Mouse (Mus musculus) C2C12 (cell line): ENCODE results near the gene Fcf1. TPM values are rescaled to one million over a fixed set of nuclear protein-coding genes. Genes with fewer than 3 reads are reported as not detected.

ENCODE experiments used
- H3K27me3 ChIP-seq: one replicate; pipeline ENCODE4 v1.6.1; 2011; ENCODE audit not compliant: control insufficient read depth, insufficient read depth, insufficient read length
- H3K36me3 ChIP-seq: one replicate; pipeline ENCODE4 v1.6.1; 2011; ENCODE audit not compliant: control insufficient read depth, insufficient read depth
- H3K4me3 ChIP-seq: one replicate; pipeline ENCODE4 v1.5.1; 2011; ENCODE audit warnings: mild to moderate bottlenecking, control low read depth; ENCODE audit not compliant: poor library complexity, insufficient read depth, severe bottlenecking
- H3K79me2 ChIP-seq: one replicate; pipeline ENCODE4 v1.6.1; 2011; ENCODE audit not compliant: control insufficient read depth, insufficient read depth
- H3K79me3 ChIP-seq: one replicate; pipeline ENCODE4 v1.6.1; 2011; ENCODE audit warnings: low read depth, control low read depth
- H3ac ChIP-seq: one replicate; pipeline ENCODE3; 2011; ENCODE audit warnings: low read depth; ENCODE audit not compliant: control insufficient read depth, insufficient read length
- CEBPB ChIP-seq: IDR thresholded peaks from one replicate; pipeline ENCODE4 v1.6.1; 2011; ENCODE audit warnings: low read depth, mild to moderate bottlenecking, control low read depth, moderate library complexity
- CTCF ChIP-seq: IDR thresholded peaks from one replicate; pipeline ENCODE4 v1.5.1; 2011; ENCODE audit not compliant: control insufficient read depth, insufficient read depth, insufficient read length
- FOSL1 ChIP-seq: IDR thresholded peaks from one replicate; pipeline ENCODE4 v1.8.0; 2011; ENCODE audit warnings: mild to moderate bottlenecking, low read length; ENCODE audit not compliant: poor library complexity, insufficient read depth, severe bottlenecking
- MAX ChIP-seq: IDR thresholded peaks from one replicate; pipeline ENCODE4 v1.6.1; 2011; ENCODE audit warnings: mild to moderate bottlenecking, control low read depth
- MYOD1 ChIP-seq: IDR thresholded peaks from one replicate; pipeline ENCODE4 v1.6.1; 2011; ENCODE audit warnings: low read depth; ENCODE audit not compliant: control insufficient read depth, insufficient read length
- MYOG ChIP-seq: IDR thresholded peaks from one replicate; pipeline ENCODE4 v1.6.1; 2011; ENCODE audit not compliant: control insufficient read depth, insufficient read length; ENCODE audit errors: extremely low read depth
- USF1 ChIP-seq: IDR thresholded peaks from one replicate; pipeline ENCODE4 v1.6.1; 2011; ENCODE audit warnings: low read depth, mild to moderate bottlenecking, control low read depth, moderate library complexity
- long read RNA-seq, 2 experiments: library from polyadenylated mRNA; unstranded; transcript quantifications; one replicate each; pipeline ENCODE4 v2.0.0; 2019 to 2020
- polyA plus RNA-seq: library from polyadenylated mRNA; unstranded; fragments of >200 nt; fragmentation: generic; extraction: Trizol; gene quantifications from one replicate; pipeline ENCODE4 v1.2.1, GENCODE M21; 2012; ENCODE audit warnings: missing spikeins

Gene Fcf1
- polyA plus RNA-seq: 115 TPM
- long read RNA-seq, experiment 1, transcript Fcf1-201 (8 exons, 749 nt): major isoform, 76 of 106 reads
- long read RNA-seq, experiment 1, partial matches to known transcripts: 22 of 106 reads
- long read RNA-seq, experiment 1, other reads (novel, unspliced or antisense): 7 of 106 reads
- long read RNA-seq, experiment 2, transcript Fcf1-201 (8 exons, 749 nt): major isoform, 17 of 22 reads
- long read RNA-seq, experiment 2, partial matches to known transcripts: 3 of 22 reads
- long read RNA-seq, experiment 2, other reads (novel, unspliced or antisense): 2 of 22 reads

- H3K79me2 ChIP-seq: peaks cover 78% of the 10 kb centered on the region
- TF ChIP-seq CEBPB (no peak), MAX (peak; percentile 73), CTCF (no peak), MYOG (no peak), USF1 (no peak)
- H3ac ChIP-seq: peak within 1 kb of the TSS; percentile 97
- peaks cover 35% of the 10 kb centered on the region for H3K79me3 ChIP-seq
- peaks cover 31% of the 10 kb centered on the region for H3K36me3 ChIP-seq
- H3K4me3 ChIP-seq: peak within 1 kb of the TSS; percentile 98
- no peaks in the 10 kb centered on the region for H3K27me3 ChIP-seq
These were observed at the start of gene Fcf1, which contains the start of gene Arel1 for GRCm38 (mm10) chr12:84970428-84971096. Gene Fcf1, plus strand, starts transcription at chr12:84970897. Gene Arel1, minus strand, starts transcription at chr12:84970900.

- TF ChIP-seq MYOD1 (no peak), MYOG (no peak), FOSL1 (no peak), MAX (no peak), CEBPB (no peak), CTCF (no peak), USF1 (no peak)
- Histone ChIP-seq H3K79me3 (no peaks in the 10 kb centered on the region), H3K79me2 (no peaks in the 10 kb centered on the region), H3ac (no peak overlapping the region), H3K36me3 (peaks cover 62% of the 10 kb centered on the region), H3K27me3 (no peaks in the 10 kb centered on the region), H3K4me3 (no peak overlapping the region)
These were observed 48.7 kb upstream of the Fcf1 start for GRCm38 (mm10) chr12:84921881-84922419.

DNA sequence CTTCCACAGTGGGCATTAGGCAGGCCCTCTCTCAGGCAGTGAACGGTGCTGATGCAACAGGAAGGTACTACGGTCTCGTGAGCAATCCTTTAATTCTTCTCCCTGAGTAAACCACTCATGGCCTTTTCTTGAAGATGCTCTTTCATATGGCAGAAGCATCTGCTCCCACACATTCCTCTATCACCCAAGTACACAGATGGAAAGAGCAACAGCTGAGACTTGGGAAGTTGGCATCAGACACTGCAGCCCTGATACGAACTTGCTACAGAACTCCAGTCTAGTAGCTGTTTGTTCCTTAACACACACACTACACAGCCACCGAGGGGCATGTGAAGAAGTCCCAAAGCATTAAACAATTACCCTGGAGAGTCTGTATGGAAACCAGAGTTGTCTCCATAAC lies 46.4 kb upstream of the Fcf1 start:
- no peak overlapping the region for H3K4me3 ChIP-seq
- H3K36me3 ChIP-seq: peaks cover 61% of the 10 kb centered on the region
- TF ChIP-seq CTCF: no peak
- no peak for TF ChIP-seq CEBPB
- no peak for TF ChIP-seq USF1
- no peak for TF ChIP-seq MAX
- TF ChIP-seq MYOD1: no peak
- no peak for TF ChIP-seq MYOG
- TF ChIP-seq FOSL1: no peak
- H3K79me3 ChIP-seq: no peaks in the 10 kb centered on the region
- H3ac ChIP-seq: no peak overlapping the region
- H3K79me2 ChIP-seq: no peaks in the 10 kb centered on the region
- H3K27me3 ChIP-seq: no peaks in the 10 kb centered on the region

DNA sequence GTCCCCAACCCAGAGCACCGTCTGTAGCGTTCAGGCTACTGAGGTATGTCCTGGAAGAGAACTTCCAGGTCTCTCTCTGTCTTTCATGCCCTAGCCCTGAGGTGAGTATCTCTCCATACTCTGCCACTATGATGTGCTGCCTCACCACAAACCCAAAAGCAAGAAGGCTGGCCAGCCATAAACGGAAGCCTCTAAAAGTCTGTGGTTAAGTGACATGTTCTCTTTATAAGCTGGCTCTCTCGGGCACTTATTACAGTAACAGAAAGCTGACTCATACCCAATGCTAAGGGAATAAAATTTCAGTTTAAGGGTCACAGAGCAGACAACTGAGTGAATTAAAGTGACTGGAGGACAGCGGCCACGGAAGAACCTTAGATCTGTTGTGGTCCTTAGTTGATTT lies 44.2 kb upstream of the Fcf1 start:
- no peaks in the 10 kb centered on the region for H3K27me3 ChIP-seq
- H3K79me2 ChIP-seq: no peaks in the 10 kb centered on the region
- no peak overlapping the region for H3ac ChIP-seq
- H3K4me3 ChIP-seq: no peak overlapping the region
- no peaks in the 10 kb centered on the region for H3K79me3 ChIP-seq
- TF ChIP-seq FOSL1 (peak; percentile 59), MYOD1 (peak; percentile 3), CEBPB (peak; percentile 3), MAX (no peak)
- H3K36me3 ChIP-seq: peaks cover 60% of the 10 kb centered on the region

DNA sequence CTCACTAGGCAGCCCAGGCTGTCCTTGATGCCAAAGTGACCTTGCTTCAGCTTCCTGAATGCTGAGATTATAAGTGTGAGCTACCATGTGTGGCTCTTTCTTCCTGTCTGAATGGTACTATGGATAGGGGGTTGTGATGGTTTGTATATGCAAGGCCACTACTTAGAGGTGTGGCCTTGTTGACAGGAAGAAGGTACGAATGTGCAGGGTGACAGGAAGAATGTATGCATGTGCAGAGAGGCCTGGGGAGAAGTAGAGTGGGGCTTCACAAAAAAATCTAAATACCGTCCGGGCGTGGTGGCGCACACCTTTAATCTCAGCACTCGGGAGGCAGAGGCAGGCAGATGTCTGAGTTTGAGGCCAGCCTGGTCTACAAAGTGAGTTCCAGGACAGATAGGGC lies 38.5 kb upstream of the Fcf1 start:
- Histone ChIP-seq H3ac (no peak overlapping the region), H3K79me3 (no peaks in the 10 kb centered on the region), H3K79me2 (no peaks in the 10 kb centered on the region), H3K27me3 (no peaks in the 10 kb centered on the region), H3K36me3 (peaks cover 70% of the 10 kb centered on the region), H3K4me3 (no peak overlapping the region)
- TF ChIP-seq MAX (no peak), CEBPB (no peak), FOSL1 (no peak), MYOG (no peak), USF1 (no peak), MYOD1 (no peak), CTCF (no peak)
